Mouse (Mus musculus): Measurements from ENCODE around the gene Aco2. TPM values are rescaled to one million over a fixed set of nuclear protein-coding genes. Genes with fewer than 3 reads are reported as not detected.

Gene Aco2
- total and polyA plus RNA-seq, 2 experiments from 2014 or later, result 257 to 412 TPM

DNA sequence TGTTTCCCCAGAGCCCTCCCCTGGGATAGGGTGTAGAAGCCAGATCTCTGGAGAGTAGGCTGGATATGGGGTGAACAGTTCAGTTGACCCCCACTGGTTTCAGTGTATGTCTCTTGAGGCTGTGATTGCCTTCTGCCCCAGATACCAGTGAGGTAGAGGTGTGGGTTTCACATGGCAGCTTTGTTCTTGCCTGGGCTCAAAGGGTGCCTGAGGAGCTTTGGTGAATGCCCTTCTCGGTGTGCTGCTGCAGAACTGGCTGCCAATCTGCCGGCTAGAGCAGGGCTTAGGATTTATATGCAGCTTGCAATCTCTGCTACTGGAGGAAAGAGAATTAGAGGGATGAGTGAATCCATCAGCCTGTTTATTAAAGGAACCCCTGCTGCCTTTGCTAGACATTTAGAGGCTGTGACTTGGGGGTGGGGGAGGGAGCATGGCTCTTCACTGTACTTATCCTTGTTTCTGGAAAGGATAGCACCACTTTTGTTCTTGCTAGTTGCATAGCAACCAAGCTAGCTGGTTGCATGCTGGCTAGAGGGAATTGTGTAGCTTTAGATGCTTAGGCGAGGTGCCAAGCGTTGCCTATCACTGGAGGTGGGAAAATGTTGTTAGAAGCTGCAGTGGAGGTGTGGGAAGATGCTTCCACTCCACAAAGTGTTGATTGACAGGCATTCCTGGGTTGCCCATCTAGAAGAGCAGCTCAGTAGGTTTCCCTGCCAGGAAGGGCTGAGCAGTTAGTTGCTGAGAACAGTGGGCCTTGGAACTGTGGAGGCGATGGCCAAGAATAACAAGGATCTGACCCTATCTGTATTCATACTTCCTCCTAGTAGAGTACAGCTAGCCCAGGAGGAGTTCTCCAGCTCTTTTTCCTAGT lies 7.7 kb downstream of the Aco2 start:
- Histone ChIP-seq H3K9ac (replicated peaks; ENCODE audit: low read length, poor library complexity, severe bottlenecking) (0 out of 2 replicates have a peak overlapping the region, but pooled peaks have one; percentile 13), H3K27ac (ENCODE audit: low read depth, low read length) (peak overlapping the region; percentile 85), H3K4me1 (ENCODE audit: insufficient read depth, low read length) (peaks cover 11% of the 10 kb centered on the region; the same call in 1 of the 2 replicates), H3K9me3 (ENCODE audit: low read length) (no peaks in the 10 kb centered on the region), H3K4me2 (ENCODE audit: low read depth, low read length, poor library complexity, severe bottlenecking) (peak overlapping the region; percentile 10; the same call in 1 of the 2 replicates), H3K4me3 (ENCODE audit: low read depth, low read length) (no peak overlapping the region), H3K36me3 (ENCODE audit: insufficient read depth, low read length) (no peaks in the 10 kb centered on the region), H3K27me3 (ENCODE audit: insufficient read depth, low read length) (no peaks in the 10 kb centered on the region)
- ATAC-seq (ENCODE audit: low FRiP score) (peak; percentile 89), DNase-seq (ENCODE audit: low spot score) (peak; percentile 92)
- no peak for TF ChIP-seq CTCF (IDR thresholded peaks at IDR 0.05)
- WGBS, result 18% methylated on average over 5 of the region's 5 CpGs

DNA sequence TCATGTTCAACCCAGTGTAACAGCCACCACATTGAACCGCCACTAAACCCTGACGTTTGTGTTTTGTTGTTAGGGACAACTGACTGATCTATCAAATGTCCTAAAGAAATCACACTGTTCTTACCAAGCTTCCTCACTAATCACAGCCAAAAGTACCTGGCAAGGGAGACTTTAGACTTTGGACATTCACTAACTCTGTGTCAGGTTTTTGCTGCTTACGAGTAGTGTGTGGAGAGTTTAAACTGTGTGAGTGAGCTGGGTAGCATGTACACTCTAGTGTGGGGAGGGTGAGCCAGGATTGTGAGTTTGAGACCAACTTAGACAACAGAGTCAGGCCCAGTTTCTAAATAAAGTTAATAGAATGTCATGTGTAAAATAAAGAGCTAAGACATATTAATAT lies 10.2 kb downstream of the Aco2 start:
- Histone ChIP-seq H3K4me1 (ENCODE audit: insufficient read depth, low read length) (peaks cover 11% of the 10 kb centered on the region; the same call in 1 of the 2 replicates), H3K9ac (replicated peaks; ENCODE audit: low read length, poor library complexity, severe bottlenecking) (no peak overlapping the region), H3K36me3 (ENCODE audit: insufficient read depth, low read length) (no peaks in the 10 kb centered on the region), H3K9me3 (ENCODE audit: low read length) (no peaks in the 10 kb centered on the region), H3K4me2 (ENCODE audit: low read depth, low read length, poor library complexity, severe bottlenecking) (no peak overlapping the region), H3K27me3 (ENCODE audit: insufficient read depth, low read length) (no peaks in the 10 kb centered on the region), H3K4me3 (ENCODE audit: low read depth, low read length) (no peak overlapping the region), H3K27ac (ENCODE audit: low read depth, low read length) (no peak overlapping the region; the same call in 1 of the 2 replicates)
- 91% methylated on average over 3 of the region's 3 CpGs for WGBS
- DNase-seq (ENCODE audit: low spot score) (no peak), ATAC-seq (ENCODE audit: low FRiP score) (no peak)
- no peak for TF ChIP-seq CTCF (IDR thresholded peaks at IDR 0.05)

GRCm38 (mm10) chr15:81885418-81885934 lies 13.4 kb downstream of the Aco2 start:
- no peak overlapping the region for H3K4me2 ChIP-seq (ENCODE audit: low read depth, low read length, poor library complexity, severe bottlenecking)
- H3K4me1 ChIP-seq (ENCODE audit: insufficient read depth, low read length), result 0 out of 2 replicates have a peak, but pooled peaks cover under 1% of the 10 kb centered on the region
- no peak for TF ChIP-seq CTCF (IDR thresholded peaks at IDR 0.05)
- no peaks in the 10 kb centered on the region for H3K27me3 ChIP-seq (ENCODE audit: insufficient read depth, low read length)
- no peak overlapping the region for H3K27ac ChIP-seq (ENCODE audit: low read depth, low read length)
- H3K9me3 ChIP-seq (ENCODE audit: low read length), result no peaks in the 10 kb centered on the region
- no peak overlapping the region for H3K9ac ChIP-seq (replicated peaks; ENCODE audit: low read length, poor library complexity, severe bottlenecking)
- H3K36me3 ChIP-seq (ENCODE audit: insufficient read depth, low read length), result peaks cover 12% of the 10 kb centered on the region; the same call in 1 of the 2 replicates
- DNase-seq (ENCODE audit: low spot score), result no peak
- WGBS, result 90% methylated on average over 3 of the region's 3 CpGs
- no peak for ATAC-seq (ENCODE audit: low FRiP score)
- no peak overlapping the region for H3K4me3 ChIP-seq (ENCODE audit: low read depth, low read length)

- no peak for ATAC-seq (ENCODE audit: low FRiP score)
- Histone ChIP-seq H3K4me2 (ENCODE audit: low read depth, low read length, poor library complexity, severe bottlenecking) (no peak overlapping the region), H3K9ac (replicated peaks; ENCODE audit: low read length, poor library complexity, severe bottlenecking) (no peak overlapping the region), H3K9me3 (ENCODE audit: low read length) (no peaks in the 10 kb centered on the region), H3K27ac (ENCODE audit: low read depth, low read length) (no peak overlapping the region), H3K4me3 (ENCODE audit: low read depth, low read length) (no peak overlapping the region), H3K36me3 (ENCODE audit: insufficient read depth, low read length) (peaks cover 22% of the 10 kb centered on the region), H3K27me3 (ENCODE audit: insufficient read depth, low read length) (no peaks in the 10 kb centered on the region), H3K4me1 (ENCODE audit: insufficient read depth, low read length) (no peaks in the 10 kb centered on the region)
- DNase-seq (ENCODE audit: low spot score), result no peak
- 94% methylated on average over 6 of the region's 6 CpGs for WGBS
- no peak for TF ChIP-seq CTCF (IDR thresholded peaks at IDR 0.05)
Measured at GRCm38 (mm10) chr15:81886795-81887550, 14.9 kb downstream of the Aco2 start.

GRCm38 (mm10) chr15:81889175-81889574 lies 17.1 kb downstream of the Aco2 start:
- ATAC-seq (ENCODE audit: low FRiP score) (no peak), DNase-seq (ENCODE audit: low spot score) (no peak)
- Histone ChIP-seq H3K4me3 (ENCODE audit: low read depth, low read length) (no peak overlapping the region), H3K4me2 (ENCODE audit: low read depth, low read length, poor library complexity, severe bottlenecking) (no peak overlapping the region), H3K9ac (replicated peaks; ENCODE audit: low read length, poor library complexity, severe bottlenecking) (no peak overlapping the region), H3K9me3 (ENCODE audit: low read length) (no peaks in the 10 kb centered on the region), H3K27ac (ENCODE audit: low read depth, low read length) (no peak overlapping the region), H3K27me3 (ENCODE audit: insufficient read depth, low read length) (no peaks in the 10 kb centered on the region), H3K4me1 (ENCODE audit: insufficient read depth, low read length) (no peaks in the 10 kb centered on the region), H3K36me3 (ENCODE audit: insufficient read depth, low read length) (peaks cover 29% of the 10 kb centered on the region)
- WGBS, result 95% methylated on average over 7 of the region's 7 CpGs
- TF ChIP-seq CTCF (IDR thresholded peaks at IDR 0.05), result no peak
